Mouse (Mus musculus): ENCODE measurements around the gene Cyp2f2. TPM values are rescaled to one million over a fixed set of nuclear protein-coding genes. Genes with fewer than 3 reads are reported as not detected.
A peak's percentile ranks its signal among the peaks of the same experiment; 100 is the strongest.

The Cyp2f2 gene
- polyA plus RNA-seq, 1 experiment from 2014 or later: not detected

DNA sequence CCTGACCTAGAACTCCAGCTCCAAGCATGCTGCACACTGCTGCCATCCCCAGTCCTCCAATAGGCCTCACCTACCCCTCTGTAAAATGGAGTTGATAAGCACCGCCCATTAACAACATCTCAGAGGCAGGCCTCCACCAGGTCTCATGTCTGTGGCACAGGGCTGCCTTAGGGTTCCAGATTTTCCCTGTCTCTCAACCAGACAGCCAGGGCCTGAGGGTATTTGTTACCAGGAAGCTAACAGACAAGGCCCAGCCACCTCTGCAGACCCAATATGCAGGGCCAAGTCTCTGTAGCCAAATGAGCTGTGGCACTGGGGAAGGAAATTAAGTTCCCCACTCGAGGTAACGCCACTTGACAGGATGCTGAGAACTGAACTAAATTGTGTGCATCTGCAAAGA is 41.2 kb downstream of the Cyp2f2 start:
- DNase-seq (ENCODE audit: low spot score): no peak
- Histone ChIP-seq H3K27ac (ENCODE audit: low read depth, low read length) (no peak overlapping the region), H3K4me3 (ENCODE audit: low read depth, low read length) (no peak overlapping the region), H3K36me3 (ENCODE audit: control insufficient read depth, insufficient read depth, low read length) (peaks cover 17% of the 10 kb centered on the region), H3K27me3 (ENCODE audit: control insufficient read depth, insufficient read depth, low read length) (no peaks in the 10 kb centered on the region), H3K4me2 (ENCODE audit: low read depth) (no peak overlapping the region), H3K9me3 (ENCODE audit: control insufficient read depth, low read length) (no peaks in the 10 kb centered on the region), H3K4me1 (ENCODE audit: control insufficient read depth, insufficient read depth, low read length) (peaks cover 20% of the 10 kb centered on the region), H3K9ac (ENCODE audit: low read length) (no peak overlapping the region)
- 92% methylated on average over 3 of the region's 3 CpGs for WGBS
- no peak for ATAC-seq (ENCODE audit: insufficient read depth, low FRiP score, low TSS enrichment)

DNA sequence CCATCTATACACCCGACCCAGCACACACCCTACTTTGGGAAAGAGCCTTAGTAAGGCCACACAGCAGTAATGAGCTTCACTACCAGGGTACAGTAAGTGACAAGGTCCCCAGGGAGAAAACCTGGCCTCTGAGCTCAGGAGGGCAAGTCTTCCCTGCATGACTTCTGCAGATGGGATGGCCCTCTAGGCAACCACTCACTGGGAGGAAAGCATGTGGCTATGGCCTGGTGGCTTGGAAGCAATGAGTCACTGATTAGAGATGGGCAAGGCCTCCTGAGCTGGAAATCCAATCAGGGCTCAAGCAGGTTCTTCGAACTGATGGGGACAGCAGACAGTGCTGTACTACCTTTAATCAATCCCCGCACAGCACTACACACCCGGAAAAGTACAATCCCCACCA is 42.0 kb downstream of the Cyp2f2 start:
- DNase-seq (ENCODE audit: low spot score): no peak
- 77% methylated on average over 4 of the region's 4 CpGs for WGBS
- no peak for ATAC-seq (ENCODE audit: insufficient read depth, low FRiP score, low TSS enrichment)
- Histone ChIP-seq H3K4me1 (ENCODE audit: control insufficient read depth, insufficient read depth, low read length) (peaks cover 20% of the 10 kb centered on the region), H3K36me3 (ENCODE audit: control insufficient read depth, insufficient read depth, low read length) (peaks cover 17% of the 10 kb centered on the region), H3K4me3 (ENCODE audit: low read depth, low read length) (no peak overlapping the region), H3K27ac (ENCODE audit: low read depth, low read length) (no peak overlapping the region), H3K9me3 (ENCODE audit: control insufficient read depth, low read length) (no peaks in the 10 kb centered on the region), H3K4me2 (ENCODE audit: low read depth) (no peak overlapping the region), H3K9ac (ENCODE audit: low read length) (no peak overlapping the region), H3K27me3 (ENCODE audit: control insufficient read depth, insufficient read depth, low read length) (no peaks in the 10 kb centered on the region)

GRCm38 (mm10) chr7:27162780-27163449 is 43.2 kb downstream of the Cyp2f2 start:
- Histone ChIP-seq H3K4me1 (ENCODE audit: control insufficient read depth, insufficient read depth, low read length) (peaks cover 20% of the 10 kb centered on the region), H3K9ac (ENCODE audit: low read length) (no peak overlapping the region), H3K27ac (ENCODE audit: low read depth, low read length) (no peak overlapping the region), H3K4me2 (ENCODE audit: low read depth) (no peak overlapping the region), H3K9me3 (ENCODE audit: control insufficient read depth, low read length) (no peaks in the 10 kb centered on the region), H3K27me3 (ENCODE audit: control insufficient read depth, insufficient read depth, low read length) (no peaks in the 10 kb centered on the region), H3K4me3 (ENCODE audit: low read depth, low read length) (no peak overlapping the region), H3K36me3 (ENCODE audit: control insufficient read depth, insufficient read depth, low read length) (peaks cover 13% of the 10 kb centered on the region)
- DNase-seq (ENCODE audit: low spot score) (no peak), ATAC-seq (ENCODE audit: insufficient read depth, low FRiP score, low TSS enrichment) (no peak)
- WGBS: 95% methylated on average over 5 of the region's 5 CpGs

- Histone ChIP-seq H3K4me2 (ENCODE audit: low read depth) (peak overlapping the region; percentile 63; the same call in 1 of the 2 replicates), H3K27ac (ENCODE audit: low read depth, low read length) (no peak overlapping the region), H3K4me1 (ENCODE audit: control insufficient read depth, insufficient read depth, low read length) (peaks cover 20% of the 10 kb centered on the region), H3K9ac (ENCODE audit: low read length) (no peak overlapping the region; the same call in 1 of the 2 replicates), H3K27me3 (ENCODE audit: control insufficient read depth, insufficient read depth, low read length) (no peaks in the 10 kb centered on the region), H3K4me3 (ENCODE audit: low read depth, low read length) (no peak overlapping the region), H3K36me3 (ENCODE audit: control insufficient read depth, insufficient read depth, low read length) (peaks cover 9% of the 10 kb centered on the region), H3K9me3 (ENCODE audit: control insufficient read depth, low read length) (no peaks in the 10 kb centered on the region)
- DNase-seq (ENCODE audit: low spot score): no peak
- no peak for ATAC-seq (ENCODE audit: insufficient read depth, low FRiP score, low TSS enrichment)
- 86% methylated on average over 5 of the region's 5 CpGs for WGBS
Observed at GRCm38 (mm10) chr7:27163450-27163805, 43.7 kb downstream of the Cyp2f2 start.

DNA sequence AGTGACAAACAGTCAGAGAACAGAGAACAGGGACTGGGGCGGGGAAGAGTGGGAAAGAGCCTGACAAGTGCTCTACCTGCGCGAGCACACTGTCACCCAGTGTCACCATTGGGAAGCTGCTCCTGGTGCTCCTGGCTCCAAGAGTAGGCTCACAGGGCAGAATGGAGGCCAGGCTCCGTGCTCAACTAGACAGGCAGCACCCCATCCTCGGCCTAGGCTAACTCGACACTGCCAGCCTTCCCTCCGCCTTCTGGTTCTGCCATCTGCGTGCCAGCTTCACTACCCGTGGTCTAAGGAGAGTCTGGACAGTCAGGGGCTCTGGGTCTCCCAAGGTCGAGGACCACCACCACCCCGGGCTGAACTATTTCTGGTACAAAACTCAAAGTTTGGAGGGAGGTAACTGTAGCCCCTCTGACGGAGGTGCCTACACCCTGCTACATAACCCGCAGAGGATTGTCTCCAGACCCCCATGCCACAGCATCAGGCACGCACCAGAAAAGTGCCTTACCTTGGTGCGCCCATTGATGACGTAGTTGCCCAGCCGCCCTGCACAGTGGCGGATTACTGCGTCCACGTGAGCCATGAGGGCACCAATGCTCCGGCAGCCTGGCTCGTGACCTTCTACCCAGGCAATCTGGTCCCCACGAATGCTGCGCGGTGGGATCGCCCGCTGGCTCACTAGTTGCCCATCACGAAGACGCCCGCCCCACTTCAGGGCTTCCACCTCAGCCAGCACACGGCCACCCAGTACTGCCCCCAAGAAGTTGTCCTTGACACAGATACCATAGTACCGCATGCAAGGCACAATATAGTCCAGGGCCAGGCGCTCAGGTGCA is 44.6 kb downstream of the Cyp2f2 start:
- DNase-seq (ENCODE audit: low spot score) (peak; percentile 9), ATAC-seq (ENCODE audit: insufficient read depth, low FRiP score, low TSS enrichment) (no peak)
- Histone ChIP-seq H3K9ac (ENCODE audit: low read length) (peak overlapping the region; percentile 87), H3K4me3 (ENCODE audit: low read depth, low read length) (peak overlapping the region; percentile 13; the same call in 1 of the 2 replicates), H3K4me1 (ENCODE audit: control insufficient read depth, insufficient read depth, low read length) (peaks cover 20% of the 10 kb centered on the region), H3K36me3 (ENCODE audit: control insufficient read depth, insufficient read depth, low read length) (0 out of 2 replicates have a peak, but pooled peaks cover 3% of the 10 kb centered on the region), H3K4me2 (ENCODE audit: low read depth) (peak overlapping the region; percentile 63), H3K9me3 (ENCODE audit: control insufficient read depth, low read length) (no peaks in the 10 kb centered on the region), H3K27me3 (ENCODE audit: control insufficient read depth, insufficient read depth, low read length) (no peaks in the 10 kb centered on the region), H3K27ac (ENCODE audit: low read depth, low read length) (no peak overlapping the region)
- 87% methylated on average over 33 of the region's 33 CpGs for WGBS

GRCm38 (mm10) chr7:27165007-27165655 is 45.4 kb downstream of the Cyp2f2 start:
- Histone ChIP-seq H3K4me2 (ENCODE audit: low read depth) (peak overlapping the region; percentile 63), H3K9ac (ENCODE audit: low read length) (peak overlapping the region; percentile 87), H3K27me3 (ENCODE audit: control insufficient read depth, insufficient read depth, low read length) (no peaks in the 10 kb centered on the region), H3K9me3 (ENCODE audit: control insufficient read depth, low read length) (no peaks in the 10 kb centered on the region), H3K4me1 (ENCODE audit: control insufficient read depth, insufficient read depth, low read length) (peaks cover 20% of the 10 kb centered on the region), H3K27ac (ENCODE audit: low read depth, low read length) (no peak overlapping the region), H3K36me3 (ENCODE audit: control insufficient read depth, insufficient read depth, low read length) (0 out of 2 replicates have a peak, but pooled peaks cover 3% of the 10 kb centered on the region), H3K4me3 (ENCODE audit: low read depth, low read length) (peak overlapping the region; percentile 72)
- peak; percentile 9 for DNase-seq (ENCODE audit: low spot score)
- no peak for ATAC-seq (ENCODE audit: insufficient read depth, low FRiP score, low TSS enrichment)
- WGBS: 74% methylated on average over 23 of the region's 23 CpGs

DNA sequence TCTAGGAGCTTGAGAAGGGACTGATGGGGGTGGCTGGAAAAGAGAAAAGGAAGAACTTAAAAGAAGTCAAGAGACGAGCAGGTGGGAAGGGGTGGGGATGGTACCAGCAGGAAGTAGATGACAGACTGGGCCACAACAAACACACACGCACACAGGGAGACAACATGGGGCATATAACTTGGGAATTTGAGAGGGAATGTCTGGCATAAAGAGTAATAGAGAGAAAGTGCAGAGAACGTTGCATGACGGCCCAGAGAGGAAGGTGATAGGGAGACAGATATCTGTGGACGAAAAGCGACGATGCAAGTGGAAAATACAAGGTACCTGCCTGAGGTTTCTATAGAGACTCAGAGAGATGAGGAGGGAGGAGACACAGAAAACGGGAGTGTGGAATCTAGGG is 46.0 kb downstream of the Cyp2f2 start:
- peak overlapping the region; percentile 72 for H3K4me3 ChIP-seq (ENCODE audit: low read depth, low read length)
- H3K4me2 ChIP-seq (ENCODE audit: low read depth): peak overlapping the region; percentile 63
- DNase-seq (ENCODE audit: low spot score) (peak; percentile 10), ATAC-seq (ENCODE audit: insufficient read depth, low FRiP score, low TSS enrichment) (no peak)
- H3K9me3 ChIP-seq (ENCODE audit: control insufficient read depth, low read length): no peaks in the 10 kb centered on the region
- H3K27ac ChIP-seq (ENCODE audit: low read depth, low read length): peak overlapping the region; percentile 94
- peak overlapping the region; percentile 87 for H3K9ac ChIP-seq (ENCODE audit: low read length)
- H3K27me3 ChIP-seq (ENCODE audit: control insufficient read depth, insufficient read depth, low read length): no peaks in the 10 kb centered on the region
- WGBS: 8% methylated on average over 8 of the region's 8 CpGs
- peaks cover 20% of the 10 kb centered on the region for H3K4me1 ChIP-seq (ENCODE audit: control insufficient read depth, insufficient read depth, low read length)
- H3K36me3 ChIP-seq (ENCODE audit: control insufficient read depth, insufficient read depth, low read length): 0 out of 2 replicates have a peak, but pooled peaks cover 3% of the 10 kb centered on the region

DNA sequence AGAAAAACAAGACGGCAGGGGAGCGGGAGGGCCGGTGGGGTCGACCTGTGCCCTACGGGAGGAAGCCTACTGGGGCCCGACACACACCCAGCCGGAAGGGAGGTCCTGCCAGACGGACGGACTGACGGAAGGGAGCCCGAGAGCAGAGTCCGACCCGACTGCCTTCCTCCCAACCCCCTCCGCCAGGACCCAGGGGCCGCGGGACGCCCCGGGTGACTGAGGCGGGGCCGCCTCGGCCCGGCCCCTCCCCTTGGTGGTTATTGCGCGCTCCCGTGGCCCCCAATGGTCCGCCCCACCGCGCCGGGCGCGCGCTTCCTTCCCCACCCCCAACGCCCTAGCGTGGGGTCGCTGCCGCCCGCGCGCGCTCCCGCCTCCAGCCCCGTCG is 46.5 kb downstream of the Cyp2f2 start:
- ATAC-seq (ENCODE audit: insufficient read depth, low FRiP score, low TSS enrichment) (peak; percentile 73), DNase-seq (ENCODE audit: low spot score) (peak; percentile 89)
- Histone ChIP-seq H3K4me1 (ENCODE audit: control insufficient read depth, insufficient read depth, low read length) (peaks cover 20% of the 10 kb centered on the region), H3K36me3 (ENCODE audit: control insufficient read depth, insufficient read depth, low read length) (0 out of 2 replicates have a peak, but pooled peaks cover 3% of the 10 kb centered on the region), H3K9me3 (ENCODE audit: control insufficient read depth, low read length) (no peaks in the 10 kb centered on the region), H3K27me3 (ENCODE audit: control insufficient read depth, insufficient read depth, low read length) (no peaks in the 10 kb centered on the region), H3K27ac (ENCODE audit: low read depth, low read length) (peak overlapping the region; percentile 94), H3K4me2 (ENCODE audit: low read depth) (peak overlapping the region; percentile 63), H3K9ac (ENCODE audit: low read length) (peak overlapping the region; percentile 87), H3K4me3 (ENCODE audit: low read depth, low read length) (peak overlapping the region; percentile 72)
- under 1% methylated on average over 39 of the region's 43 CpGs for WGBS
